In the genomic region with DNA sequence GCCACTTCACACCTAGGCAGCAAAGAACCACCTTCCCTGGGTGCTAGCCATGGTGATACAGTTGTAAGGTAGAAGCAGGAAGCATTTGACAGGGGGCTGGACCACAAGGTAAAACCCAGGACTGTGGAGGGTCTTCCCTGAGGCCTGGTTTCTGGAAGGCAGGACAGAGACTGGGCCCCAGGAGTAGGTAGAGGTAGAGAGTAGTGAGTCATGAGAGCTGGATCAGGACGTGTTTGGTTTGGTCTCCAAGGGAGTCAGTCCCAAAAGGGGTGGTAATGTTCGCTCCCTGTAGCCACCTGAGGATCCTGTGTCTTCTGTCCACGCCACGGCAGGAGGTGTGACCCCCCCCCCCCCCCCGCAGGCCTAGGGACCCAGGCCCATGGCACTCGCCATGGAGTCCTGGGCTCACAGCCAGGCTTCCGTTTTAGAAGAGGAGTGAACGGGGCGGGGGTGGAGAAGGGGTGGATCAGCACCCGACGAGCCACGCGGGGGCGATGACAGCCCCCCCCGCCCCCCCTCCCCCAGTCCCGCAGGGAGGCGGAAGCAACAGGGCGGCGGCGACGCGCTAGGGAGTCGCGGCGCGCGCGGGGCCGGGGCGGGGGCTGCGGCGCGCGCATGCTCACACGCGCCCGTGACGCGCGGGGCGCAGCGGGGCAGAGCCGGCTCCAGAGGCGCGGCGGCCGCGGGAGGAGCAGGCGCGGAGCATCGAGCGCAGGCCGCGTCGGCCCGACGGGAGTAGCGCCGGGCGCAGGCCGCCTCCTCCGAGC, we compare ENCODE assay signal across 8 mouse cellular contexts. TPM values are rescaled to one million over a fixed set of nuclear protein-coding genes. Genes with fewer than 3 reads are reported as not detected.
DNase-seq lines count a peak whose midpoint lies in the region; ATAC-seq and TF ChIP-seq lines count a peak whose summit lies in the region.

A gene (plus strand): TSS at position 624 of the 767 bp plus-strand sequence.

- H3K4me2 ChIP-seq in lung, embryonic 14.5 days, result peak within 1 kb of the TSS; percentile 89

- WGBS in lung, embryonic 14.5 days, result under 1% methylated on average over 41 of the region's 62 CpGs

- H3K4me1 ChIP-seq in MEL (ENCODE audit: control insufficient read depth in 1 of 2, insufficient read depth in 2 of 2, low read length in 2 of 2), result peaks cover 5 to 20% of the 10 kb centered on the region in 2 experiments
- H3K4me1 ChIP-seq in lung, embryonic 14.5 days (ENCODE audit: insufficient read depth), result no peaks in the 10 kb centered on the region

- TF ChIP-seq POLR2A in MEL (IDR thresholded peaks at IDR 0.05; ENCODE audit: control insufficient read depth in 1 of 2, insufficient read depth in 1 of 2, low read depth in 1 of 2, low read length in 2 of 2, poor library complexity in 1 of 2), result peak in 1 of 2 experiments; percentile 42; a peak in 1 of 4 replicates

- H3K36me3 ChIP-seq in MEL (ENCODE audit: control insufficient read depth in 1 of 2, insufficient read depth in 2 of 2, low read length in 2 of 2), result peaks cover 2 to 11% of the 10 kb centered on the region in 2 experiments; a peak in 3 of 4 replicates
- no peaks in the 10 kb centered on the region for H3K36me3 ChIP-seq in lung, embryonic 14.5 days (ENCODE audit: insufficient read depth)

- TF ChIP-seq CTCF in MEL (IDR thresholded peaks at IDR 0.05 in 2 of 3, conservative IDR thresholded peaks at IDR 0.05 in 1 of 3; ENCODE audit: control insufficient read depth in 1 of 3, insufficient read depth in 1 of 3, low read depth in 2 of 3, low read length in 3 of 3, poor library complexity in 1 of 3, severe bottlenecking in 1 of 3), result no peak
- no peak for TF ChIP-seq CTCF in lung, embryonic 14.5 days (IDR thresholded peaks at IDR 0.05; ENCODE audit: low read depth)

- peak within 1 kb of the TSS; percentile 82 for H3K9ac ChIP-seq in MEL (ENCODE audit: control insufficient read depth, low read depth, low read length, poor library complexity, severe bottlenecking)
- H3K9ac ChIP-seq in lung, embryonic 14.5 days, result peak within 1 kb of the TSS; percentile 91

- peak within 1 kb of the TSS; percentile 63 for H3K27ac ChIP-seq in MEL (ENCODE audit: control insufficient read depth, low read depth, low read length)
- peak within 1 kb of the TSS; percentile 76 for H3K27ac ChIP-seq in lung, embryonic 14.5 days (ENCODE audit: low read depth)

- no peak for TF ChIP-seq EP300 in MEL (IDR thresholded peaks at IDR 0.05; ENCODE audit: low read depth in 1 of 2, low read length in 2 of 2)

- peaks cover 0 to 10% of the 10 kb centered on the region in 2 experiments; a peak in 2 of 4 replicates for H3K27me3 ChIP-seq in MEL (ENCODE audit: control insufficient read depth in 1 of 2, insufficient read depth in 2 of 2, low read length in 2 of 2)
- H3K27me3 ChIP-seq in lung, embryonic 14.5 days (ENCODE audit: insufficient read depth, low read length), result no peaks in the 10 kb centered on the region

- TF ChIP-seq RAD21 in MEL (IDR thresholded peaks at IDR 0.05; ENCODE audit: low read depth, low read length), result no peak

- DNase-seq in MEL (ENCODE audit: low read depth, low spot score), result peak; percentile 77
- DNase-seq in cerebellum, adult 11 months, result peak; percentile 71
- peak; percentile 38 for DNase-seq in forelimb bud, embryonic 11.5 days (ENCODE audit: low read depth, low spot score)
- DNase-seq in heart, postnatal 4 days, result peak; percentile 73
- peak in 1 of 2 experiments; percentile 44 for DNase-seq in layer of hippocampus, adult 8-10 months (ENCODE audit: low spot score in 2 of 2)
- peak; percentile 86 for DNase-seq in lung, embryonic 14.5 days
- peak; percentile 70 to 81 for DNase-seq in thymus, postnatal 36 days

- peak; percentile 82 for ATAC-seq in lung, embryonic 14.5 days (ENCODE audit: insufficient read depth)
- peak; percentile 34 for ATAC-seq in neutrophil, adult 5-6 weeks (ENCODE audit: extremely low read depth, insufficient number of reproducible peaks, low FRiP score, poor library complexity, severe bottlenecking)

- H3K9me3 ChIP-seq in MEL (replicated peaks; ENCODE audit: insufficient read depth, low read length), result no peaks in the 10 kb centered on the region
- H3K9me3 ChIP-seq in lung, embryonic 14.5 days (ENCODE audit: low read depth, low read length), result no peaks in the 10 kb centered on the region

- H3K4me3 ChIP-seq in MEL (ENCODE audit: control insufficient read depth in 1 of 2, insufficient read depth in 1 of 2, low read depth in 2 of 2, low read length in 2 of 2), result peak within 1 kb of the TSS; percentile 82 to 97
- peak within 1 kb of the TSS; percentile 58 for H3K4me3 ChIP-seq in lung, embryonic 14.5 days (ENCODE audit: low read depth, low read length)

- H3K79me2 ChIP-seq in MEL (ENCODE audit: control insufficient read depth, insufficient read depth, low read length, poor library complexity), result peaks cover 8% of the 10 kb centered on the region

TF ChIP-seq in MEL, 35 proteins besides CTCF, POLR2A, EP300 and RAD21:
- TF ChIP-seq MAZ (IDR thresholded peaks at IDR 0.05; ENCODE audit: low read depth, low read length) (peak; percentile 51; the same call in 1 of the 2 replicates), MYB (IDR thresholded peaks at IDR 0.05; ENCODE audit: low read depth, low read length) (no peak), RCOR1 (IDR thresholded peaks at IDR 0.05; ENCODE audit: low read depth, low read length) (no peak), NELFE (IDR thresholded peaks at IDR 0.05; ENCODE audit: low read depth, low read length) (peak; percentile 54), ELF1 (IDR thresholded peaks at IDR 0.05; ENCODE audit: low read depth, low read length) (0 out of 2 replicates have a peak, but pooled peaks have one; percentile 37), NRF1 (IDR thresholded peaks at IDR 0.05; ENCODE audit: insufficient read depth, low read depth, low read length, poor library complexity, severe bottlenecking) (peak; percentile 72), MEF2A (IDR thresholded peaks at IDR 0.05; ENCODE audit: extremely low read depth, insufficient replicate concordance, low read depth, low read length, poor library complexity, severe bottlenecking) (no peak), ETS1 (IDR thresholded peaks at IDR 0.05; ENCODE audit: low read depth, low read length) (no peak)
TF ChIP-seq in MEL: peak in this region for 4.

RNA-seq across cellular contexts. Expression of the gene that starts here (rescaled TPM):
- total RNA-seq in MEL (2012; rRNA removed), result 20.4 and 20.9 TPM in 2 replicates
- 10 to 100 TPM in 1 of 2 experiments, not detected in 1; 39.7 TPM for polyA plus RNA-seq in MEL (2012; ENCODE audit: insufficient read depth in 1 of 2, insufficient read length in 2 of 2, low read depth in 1 of 2, low replicate concordance in 2 of 2, missing spikeins in 1 of 2)
- total RNA-seq in heart, postnatal 4 days (2021), result 10 to 100 TPM; 85.5 to 97.3 TPM
- 10 to 100 TPM; 59.6 to 76.0 (median 63.8) TPM for total RNA-seq in layer of hippocampus, adult 8-10 months (2022)
- polyA plus RNA-seq in lung, embryonic 14.5 days (2014; fragmentation: Nextera tagmentation; extraction: Ambion mirVana), result 23.2 and 26.7 TPM in 2 replicates
- total RNA-seq in neutrophil, adult 5-6 weeks (2017), result 28.2 and 32.7 TPM in 2 replicates
